Mouse (Mus musculus) embryo, embryonic 11 days (tissue): ENCODE data around the gene Unc5c.

Experiments used
- DNase-seq: peaks from one replicate; pipeline ENCODE4 v3.0.0-alpha.2; 2015

Gene Unc5c

DNA sequence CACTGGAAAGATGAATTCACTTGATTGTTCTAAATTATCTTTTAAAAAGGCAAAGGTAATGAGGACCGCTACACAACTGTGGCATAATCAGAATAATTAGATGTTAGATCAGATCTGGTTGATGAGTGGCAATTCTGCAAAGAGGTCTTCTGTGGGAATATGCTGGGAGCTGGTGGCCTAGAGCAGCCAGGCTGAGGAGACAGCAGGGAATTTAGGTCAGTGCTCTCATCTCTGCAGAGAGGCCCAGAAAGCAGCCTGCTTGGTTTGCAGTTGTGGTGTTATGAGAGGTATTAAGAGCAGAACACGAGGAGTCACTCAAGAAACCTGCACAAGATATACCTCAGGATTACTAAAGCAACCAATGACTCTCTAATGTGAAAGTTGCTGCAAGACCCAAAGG, 133.9 kb downstream of the Unc5c start:
- no peak for DNase-seq

DNA sequence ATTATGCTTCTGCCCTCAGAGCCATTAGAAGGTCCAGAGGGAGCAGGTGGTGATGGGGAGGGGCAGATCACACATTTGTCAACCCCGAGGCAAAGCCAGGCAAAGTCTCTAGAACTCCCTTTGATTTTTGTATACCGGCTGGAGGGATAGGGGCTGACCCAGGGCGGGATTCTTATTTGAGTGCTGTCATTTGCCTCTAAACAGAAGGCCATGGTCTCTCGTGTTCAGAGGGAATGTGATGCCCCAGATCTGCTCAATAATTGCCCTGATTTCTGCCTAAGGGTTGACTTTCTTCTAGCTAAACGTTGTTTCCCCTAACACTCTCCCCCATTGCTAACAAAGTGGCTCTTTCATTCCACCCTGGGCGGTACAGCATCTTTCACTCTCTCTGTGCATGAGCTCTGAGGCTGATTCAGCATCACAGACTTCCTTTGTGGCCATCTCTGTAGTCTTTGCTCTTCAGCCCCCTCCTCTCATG, 136.1 kb downstream of the Unc5c start:
- peak; percentile 54 for DNase-seq

DNA sequence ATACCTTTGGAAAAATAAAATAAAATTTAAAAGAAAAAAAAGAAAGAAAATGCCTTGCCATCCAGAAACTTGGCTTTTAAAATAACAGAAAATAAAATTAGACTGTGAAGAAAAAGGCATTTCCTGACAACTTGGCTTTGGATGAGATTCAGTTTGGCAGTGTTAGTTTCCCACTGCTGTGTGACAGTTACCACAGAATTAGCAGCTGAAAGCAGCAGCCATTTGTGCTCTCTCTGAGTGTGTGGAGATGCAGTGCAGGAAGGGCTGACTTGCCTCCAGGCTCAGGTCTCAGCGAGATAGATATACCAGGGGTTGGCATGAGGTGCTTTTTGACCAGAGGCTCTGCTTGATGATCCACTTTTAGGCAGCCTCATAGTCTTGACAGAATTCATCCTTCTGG, 151.7 kb downstream of the Unc5c start:
- no peak for DNase-seq

DNA sequence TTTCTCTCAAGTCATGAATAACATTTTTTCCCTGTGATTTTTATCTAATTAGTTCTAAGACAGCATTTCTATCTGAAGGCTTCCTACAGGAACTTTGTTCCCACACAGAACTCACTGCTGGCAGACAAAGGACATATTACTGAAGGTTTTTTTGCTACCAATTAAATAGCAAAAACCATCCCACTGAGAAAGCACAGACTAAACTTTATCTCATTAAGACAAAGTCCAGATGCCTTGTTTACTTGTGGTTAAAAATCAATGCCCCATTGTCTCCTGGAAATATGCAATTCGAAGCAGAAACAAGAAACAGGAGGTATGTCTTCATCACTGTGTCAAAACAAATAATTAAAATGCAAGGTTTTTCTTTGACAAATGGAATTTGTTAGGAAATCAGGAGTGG, 153.7 kb downstream of the Unc5c start:
- DNase-seq = no peak

DNA sequence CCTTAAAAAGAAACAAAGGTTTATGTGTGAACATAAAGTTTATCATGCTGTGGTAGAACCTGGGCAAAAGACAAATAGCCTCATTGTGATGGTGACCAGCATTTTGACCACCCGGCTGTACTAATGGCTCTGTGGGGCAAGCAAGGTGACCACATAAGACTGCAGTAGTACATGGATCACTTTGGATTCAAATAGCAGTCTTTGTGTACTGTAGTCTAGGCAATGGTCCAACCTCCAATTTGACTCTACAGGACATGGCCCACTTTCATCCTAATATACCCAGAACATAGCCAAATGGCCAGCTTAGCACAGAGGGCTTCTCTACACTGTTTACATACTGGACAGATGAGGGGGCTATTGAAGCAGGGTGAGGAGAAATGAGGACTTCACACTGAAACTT, 156.5 kb downstream of the Unc5c start:
- DNase-seq = no peak

DNA sequence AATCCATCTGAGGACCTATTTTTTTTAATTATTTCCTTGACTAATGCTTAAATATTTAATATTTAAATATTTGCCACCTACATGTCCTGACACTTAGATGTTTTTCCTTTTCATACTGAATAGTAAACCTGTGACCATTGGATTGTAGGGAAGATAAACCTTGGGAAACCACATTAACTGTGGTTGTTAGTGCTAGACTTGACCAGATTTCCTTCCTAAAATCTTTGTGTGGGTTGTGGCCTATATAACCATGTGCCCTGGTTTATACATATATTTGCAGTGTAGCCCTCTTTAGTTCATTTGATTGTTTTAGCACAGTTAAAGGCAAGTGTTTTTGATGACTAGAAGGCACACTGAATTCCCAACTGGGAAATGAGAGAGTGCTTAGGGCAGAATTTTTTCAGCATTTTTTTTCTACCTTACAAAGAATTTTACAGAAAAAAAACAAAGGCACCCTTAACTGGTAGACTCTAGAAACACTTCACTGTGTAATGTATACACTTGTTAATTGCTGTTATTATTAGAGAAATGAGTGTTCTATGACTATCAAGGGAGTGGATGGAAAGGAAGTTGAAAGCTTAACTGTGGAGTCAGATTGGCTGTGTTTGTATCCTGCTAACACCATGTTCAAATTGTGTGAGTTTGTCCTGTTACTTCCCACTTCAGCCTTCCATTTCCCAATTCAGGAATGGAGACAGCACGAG, 162.1 kb downstream of the Unc5c start:
- DNase-seq = no peak

DNA sequence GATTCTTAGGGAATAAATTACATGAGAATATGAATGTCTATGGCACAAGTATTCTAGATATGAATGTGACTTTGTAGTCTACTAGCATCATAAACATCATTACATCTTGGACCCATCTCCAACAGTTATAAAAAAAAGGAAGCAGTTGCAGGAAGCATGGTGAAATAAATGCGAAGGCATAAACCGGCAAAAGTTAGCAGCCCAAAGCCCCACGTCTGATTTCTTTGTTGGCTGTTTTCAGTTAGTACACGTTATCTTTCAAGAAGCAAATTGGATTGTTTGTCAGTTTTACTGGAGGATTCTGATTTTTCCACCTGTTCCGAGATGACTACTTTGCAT, 162.6 kb downstream of the Unc5c start:
- DNase-seq = no peak

DNA sequence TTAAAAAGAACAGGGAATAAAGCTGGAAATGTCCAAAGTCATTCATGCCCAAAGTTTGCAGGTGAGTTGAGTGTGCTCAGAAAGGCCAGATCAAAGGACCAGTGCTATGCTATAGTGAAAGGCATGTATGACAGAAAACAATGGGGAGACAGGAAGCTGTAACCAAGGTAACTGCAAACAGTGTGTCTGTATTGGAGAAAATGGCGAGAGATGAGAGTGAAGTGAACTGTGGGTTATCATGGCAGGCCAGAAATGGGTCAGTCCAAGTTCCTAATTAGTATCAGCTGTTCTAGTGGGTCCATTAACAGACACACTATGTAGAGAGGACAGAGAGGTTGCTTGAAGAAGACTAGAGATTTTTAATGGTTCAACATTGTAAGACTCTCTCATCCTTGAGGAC, 164.4 kb downstream of the Unc5c start:
- DNase-seq = peak; percentile 13

DNA sequence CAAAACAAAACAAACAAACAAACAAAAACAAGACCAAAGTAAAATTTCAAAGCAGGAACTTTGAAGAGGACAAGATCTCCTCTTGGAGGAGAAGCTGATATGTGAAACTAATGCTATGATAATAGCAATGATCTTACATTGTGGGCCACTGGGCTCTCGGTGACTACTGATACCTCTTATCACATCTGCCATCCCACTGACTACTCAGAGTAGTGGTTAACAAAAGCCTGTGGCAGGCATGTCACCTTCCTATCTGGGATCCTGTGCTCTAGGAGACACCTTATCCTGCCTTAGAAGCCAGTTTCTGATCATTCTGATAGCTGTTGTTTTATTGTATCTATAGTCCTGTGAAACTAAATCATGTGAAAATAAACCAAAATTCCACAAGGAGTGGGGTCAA, 172.9 kb downstream of the Unc5c start:
- DNase-seq = no peak

DNA sequence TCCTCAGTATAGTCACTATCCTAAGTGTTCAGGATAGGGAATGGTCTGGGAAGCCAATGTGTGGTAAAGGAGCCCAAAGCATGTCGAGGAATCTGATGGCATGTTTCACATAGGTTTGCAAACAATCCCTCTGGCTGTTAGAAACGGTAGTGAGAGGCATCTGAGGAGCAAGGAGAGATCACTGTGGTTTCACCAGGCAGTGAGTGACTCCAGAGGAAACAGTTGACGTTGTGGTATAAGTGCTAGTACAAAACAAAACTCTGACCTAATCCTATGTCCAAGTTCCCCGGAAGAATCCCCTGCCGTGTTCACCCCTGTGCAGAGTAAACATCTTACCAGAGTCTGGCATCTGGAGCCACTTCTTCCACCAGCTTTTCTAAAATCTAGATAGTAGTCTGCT, 179.2 kb downstream of the Unc5c start:
- no peak for DNase-seq

DNA sequence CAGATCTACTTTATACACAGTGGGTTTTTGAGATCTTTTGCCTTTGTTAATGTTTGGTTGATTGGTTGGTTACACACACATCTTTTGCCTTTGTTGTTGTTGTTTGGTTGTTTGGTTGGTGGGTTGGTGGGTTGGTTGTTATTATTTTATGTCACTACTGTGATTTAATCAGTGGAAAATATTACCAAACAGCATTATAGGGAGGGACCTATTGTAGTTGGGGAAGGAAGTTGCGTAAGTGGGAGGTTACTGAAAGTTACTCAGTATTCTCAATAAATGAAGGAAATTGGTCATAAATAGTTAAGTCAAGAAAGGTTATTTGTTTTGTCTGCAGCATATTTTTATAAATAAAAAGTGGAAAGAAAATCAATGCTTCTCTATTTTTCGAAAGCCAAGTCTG, 181.6 kb downstream of the Unc5c start:
- DNase-seq = no peak

DNA sequence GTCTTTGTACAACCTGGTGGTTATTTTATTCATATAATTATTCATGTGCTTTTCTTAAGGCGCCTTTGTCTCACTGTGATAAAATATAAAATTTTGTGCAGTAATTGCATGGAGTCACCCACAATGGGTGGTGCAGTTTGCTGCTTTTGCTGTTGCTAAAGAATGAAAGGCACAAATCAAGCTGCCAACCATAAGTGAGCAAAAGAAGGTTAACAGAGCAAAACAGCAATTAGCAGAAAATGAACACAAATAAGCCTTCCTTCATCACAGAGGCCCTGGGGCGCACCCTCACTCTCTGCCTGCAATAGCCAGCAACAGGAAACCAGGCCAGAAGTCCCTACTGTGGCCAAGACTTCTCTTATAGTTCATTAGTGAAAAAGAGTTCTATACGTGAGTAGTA, 185.6 kb downstream of the Unc5c start:
- no peak for DNase-seq

DNA sequence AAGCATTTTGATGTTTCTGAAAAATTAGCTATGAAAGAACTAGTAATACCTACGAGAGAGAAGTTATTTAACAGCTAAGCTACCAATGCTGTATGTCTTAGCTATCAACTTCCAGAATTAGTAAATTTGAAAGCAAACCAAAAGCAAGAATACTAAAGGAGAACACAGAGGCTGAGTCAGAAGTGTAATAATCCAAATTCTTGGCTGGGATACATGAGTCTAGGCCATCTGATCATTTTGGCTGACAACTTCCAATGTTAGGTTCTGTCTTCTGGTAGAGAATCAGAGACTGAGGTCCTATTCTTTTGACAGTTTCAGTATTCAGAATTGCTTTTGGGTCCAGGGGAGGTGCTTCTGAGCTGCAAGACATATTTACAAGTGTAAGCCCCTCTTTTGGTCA, 188.9 kb downstream of the Unc5c start:
- DNase-seq = no peak

DNA sequence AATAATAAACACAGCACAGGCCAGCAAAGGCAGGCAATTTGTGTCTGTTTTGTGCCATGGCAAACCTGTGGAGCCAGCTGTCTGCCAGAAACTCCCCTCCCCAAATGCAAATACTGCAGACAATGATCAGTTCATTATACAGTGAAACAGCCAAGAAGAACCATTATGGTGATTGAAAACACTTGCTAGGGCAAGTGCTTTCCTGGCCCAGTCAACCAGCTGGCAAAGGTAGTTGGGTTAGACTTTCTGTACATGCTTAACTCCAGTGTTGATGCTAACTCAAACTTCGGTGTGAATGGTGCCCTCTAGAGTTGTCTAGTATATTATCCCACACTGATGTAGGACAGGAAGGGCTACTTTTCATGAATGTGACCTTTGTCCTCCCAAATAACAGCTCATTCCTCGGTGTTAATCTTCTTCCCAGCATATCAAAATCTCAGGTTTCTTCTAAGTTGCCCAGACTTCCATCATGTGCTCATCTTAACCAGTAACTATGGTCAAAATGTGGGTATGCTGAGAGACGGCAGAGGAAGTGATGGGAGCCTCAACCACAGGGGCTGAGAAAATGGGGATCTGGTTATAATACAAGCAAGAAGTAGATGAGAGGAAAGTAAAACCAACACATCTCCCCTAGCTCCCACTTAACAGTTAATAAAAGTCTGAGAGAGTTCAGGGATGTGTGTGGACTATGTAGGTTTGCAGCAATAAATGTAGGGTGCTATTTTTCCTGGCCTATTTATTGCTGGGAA, 194.2 kb downstream of the Unc5c start:
- peak; percentile 12 for DNase-seq

DNA sequence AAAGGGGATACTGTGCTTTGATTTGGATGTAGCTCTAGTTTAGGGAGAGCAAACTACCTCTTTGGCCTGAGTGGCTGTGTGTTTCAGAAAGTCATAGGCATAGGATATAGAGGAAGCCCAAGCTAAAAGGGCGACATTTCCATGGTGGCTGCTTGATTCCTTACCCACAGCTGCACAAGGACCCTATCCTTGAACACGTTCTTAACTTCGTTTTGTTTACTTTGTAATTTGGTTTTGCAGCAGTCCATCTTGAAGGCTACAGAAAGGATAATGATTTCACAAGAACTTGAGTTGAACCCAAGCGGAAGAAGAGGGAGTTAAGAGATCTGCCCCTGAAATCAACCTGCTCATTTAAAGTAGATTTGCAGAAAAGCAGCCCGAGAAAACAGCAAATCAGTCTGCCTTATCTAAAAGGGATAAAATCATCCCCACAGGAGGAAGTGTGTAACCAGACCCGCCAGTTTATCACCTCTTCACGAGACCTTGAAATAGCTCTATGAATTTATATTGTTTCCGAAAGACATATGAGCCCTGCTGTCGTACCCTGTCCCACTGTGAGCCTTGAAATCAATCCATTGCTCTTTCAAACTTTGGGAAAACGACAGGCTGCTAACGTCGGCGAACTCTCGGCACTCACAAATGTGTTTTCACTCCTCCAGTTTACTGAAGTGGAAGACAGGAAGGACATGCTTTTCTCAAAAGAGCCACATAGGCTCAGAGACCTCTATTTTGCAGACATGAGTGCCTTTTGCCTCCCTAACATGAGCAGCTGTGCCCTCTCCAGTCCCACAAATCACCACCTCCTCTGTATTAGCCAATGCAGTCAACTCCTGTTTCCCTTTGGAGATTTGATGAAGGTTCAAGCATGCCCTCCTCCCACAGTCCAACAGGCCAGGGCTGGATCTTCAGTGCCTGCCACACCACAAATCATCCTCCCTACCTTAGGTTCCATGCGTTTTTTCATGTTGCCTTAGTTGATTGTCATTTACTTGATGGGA, 195.3 kb downstream of the Unc5c start:
- peak; percentile 17 for DNase-seq

DNA sequence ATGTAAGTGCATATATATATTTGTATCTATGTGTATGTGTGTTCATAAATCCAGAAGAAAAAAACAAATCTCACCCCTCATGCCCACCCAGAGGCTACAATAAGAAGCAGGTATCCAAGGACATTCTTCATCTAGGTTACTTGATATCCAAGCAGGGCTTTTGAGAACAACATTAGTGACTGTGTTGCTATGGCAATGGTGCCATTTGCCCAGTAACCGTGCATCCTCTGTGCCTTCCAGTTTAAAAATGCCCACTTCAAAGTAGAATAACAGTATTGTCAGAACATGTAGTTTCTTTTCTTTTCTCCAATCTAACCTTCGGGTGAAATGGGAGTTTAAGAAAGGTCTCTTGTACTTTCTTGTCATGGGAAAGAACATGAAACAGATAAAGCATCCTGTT, 224.1 kb downstream of the Unc5c start:
- DNase-seq = no peak

DNA sequence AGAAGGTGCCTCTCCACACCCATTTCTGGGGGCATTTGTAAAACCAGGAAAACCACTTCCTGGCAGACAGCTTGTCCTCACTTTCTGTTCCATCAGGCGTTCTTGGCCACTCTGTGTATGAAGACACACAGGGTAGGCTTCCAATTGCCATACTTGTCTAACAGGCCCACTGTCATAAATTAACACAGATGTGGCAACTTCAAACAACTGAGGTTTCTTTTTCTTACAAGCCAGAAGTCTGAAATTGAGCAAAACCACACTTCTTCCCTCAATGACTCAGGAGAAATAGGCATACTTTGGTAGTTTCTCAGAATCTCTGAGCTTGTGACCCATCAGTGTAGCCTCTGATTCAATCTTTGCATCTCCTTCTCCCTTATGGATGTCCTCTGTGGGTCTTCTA, 225.7 kb downstream of the Unc5c start:
- DNase-seq = no peak

DNA sequence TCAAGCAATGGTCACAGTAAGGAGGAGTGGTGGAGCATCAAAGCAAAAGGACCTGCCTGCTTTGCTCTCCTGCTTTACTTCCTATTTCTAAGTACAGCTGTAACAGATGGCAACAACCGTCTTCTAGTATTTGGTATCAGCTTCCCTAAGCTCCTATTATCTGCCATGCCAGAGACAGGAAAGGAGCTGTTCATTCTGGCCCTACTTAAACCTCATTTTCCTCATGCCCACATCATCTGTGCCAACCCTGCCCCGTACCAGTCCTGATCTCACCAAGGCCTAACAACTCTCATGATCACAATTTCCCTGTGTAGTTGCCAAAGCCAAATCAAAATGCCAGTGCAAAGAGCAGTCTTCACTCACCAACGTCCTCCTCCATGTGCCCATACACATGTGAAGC, 226.4 kb downstream of the Unc5c start:
- DNase-seq = no peak

DNA sequence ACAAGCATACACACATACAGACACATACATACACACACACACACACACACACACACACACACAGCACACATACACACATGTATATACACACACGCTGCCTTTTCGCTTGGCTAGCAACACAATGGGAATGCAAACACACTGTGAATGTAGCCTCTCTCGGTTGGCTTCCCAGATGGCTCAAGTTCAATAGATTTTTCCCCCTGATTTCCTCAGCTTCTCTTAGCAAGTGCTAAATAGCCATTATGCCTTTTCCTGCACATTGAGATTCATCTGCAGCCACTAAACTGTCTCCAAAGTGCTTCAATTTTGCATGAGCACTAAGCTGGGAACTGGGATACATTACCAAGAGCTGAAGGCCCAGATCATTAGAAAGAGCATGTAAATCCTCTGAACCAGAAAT, 226.8 kb downstream of the Unc5c start:
- DNase-seq = no peak

DNA sequence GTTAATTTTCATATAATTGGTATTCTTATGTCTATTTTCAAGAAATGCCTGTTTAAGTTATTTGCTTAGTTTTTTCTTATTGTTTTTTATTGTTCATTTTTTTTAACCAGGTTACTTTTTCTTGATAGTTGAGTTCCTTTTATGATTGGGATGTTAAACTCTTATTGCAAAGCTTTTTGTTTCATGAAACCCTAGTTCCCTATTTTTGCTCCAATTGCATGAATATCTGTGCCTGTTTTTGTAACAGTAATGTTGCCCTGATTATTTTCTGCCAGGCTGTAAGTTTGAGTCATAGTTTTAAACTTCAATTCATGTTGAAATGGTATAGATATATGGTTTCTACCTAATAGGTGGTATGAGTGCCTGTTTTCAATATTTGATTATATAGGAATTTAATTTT, 234.2 kb downstream of the Unc5c start:
- no peak for DNase-seq

DNA sequence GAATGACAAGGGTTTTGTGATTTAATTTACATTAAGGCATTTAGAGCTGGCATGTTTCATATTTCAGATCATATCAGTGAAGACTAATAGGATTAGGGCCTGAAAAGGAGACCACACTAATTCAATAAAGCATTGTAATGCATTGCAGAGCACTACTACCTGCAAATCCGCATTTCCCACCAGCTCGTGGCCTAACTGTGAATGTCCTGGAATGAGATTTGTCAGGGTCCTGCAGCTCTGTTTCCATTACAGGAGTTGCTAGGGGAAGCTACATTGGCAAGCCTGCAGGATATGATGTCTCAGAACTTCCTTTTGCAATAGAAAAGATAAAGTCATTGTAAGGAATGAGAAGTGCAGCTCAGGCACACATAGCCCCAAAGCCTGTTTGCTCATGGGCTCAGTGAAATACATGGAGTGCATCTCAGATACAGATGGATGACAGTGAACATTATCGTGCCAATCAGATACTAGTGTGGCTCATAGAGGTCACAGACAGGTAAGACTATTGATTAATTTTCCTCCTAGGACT, 236.4 kb downstream of the Unc5c start:
- no peak for DNase-seq

DNA sequence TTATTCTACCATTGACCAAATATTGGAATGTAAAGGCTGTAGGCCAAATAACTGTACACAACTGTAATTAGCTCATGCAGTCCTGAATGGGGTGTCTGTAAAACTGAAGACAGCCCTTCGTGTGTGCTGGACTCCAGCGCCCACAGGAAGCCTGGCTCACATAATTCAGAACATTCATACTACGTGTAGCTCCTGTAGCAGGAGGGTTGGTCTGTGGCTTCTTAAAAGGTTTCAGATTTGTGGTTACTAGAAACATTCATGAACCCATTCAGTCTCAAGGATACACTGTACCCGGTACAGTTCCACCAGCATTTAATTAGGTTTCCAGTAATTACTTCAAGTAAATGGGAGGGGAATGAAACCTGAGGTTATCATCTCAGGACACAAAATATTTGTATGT, 246.6 kb downstream of the Unc5c start:
- no peak for DNase-seq

DNA sequence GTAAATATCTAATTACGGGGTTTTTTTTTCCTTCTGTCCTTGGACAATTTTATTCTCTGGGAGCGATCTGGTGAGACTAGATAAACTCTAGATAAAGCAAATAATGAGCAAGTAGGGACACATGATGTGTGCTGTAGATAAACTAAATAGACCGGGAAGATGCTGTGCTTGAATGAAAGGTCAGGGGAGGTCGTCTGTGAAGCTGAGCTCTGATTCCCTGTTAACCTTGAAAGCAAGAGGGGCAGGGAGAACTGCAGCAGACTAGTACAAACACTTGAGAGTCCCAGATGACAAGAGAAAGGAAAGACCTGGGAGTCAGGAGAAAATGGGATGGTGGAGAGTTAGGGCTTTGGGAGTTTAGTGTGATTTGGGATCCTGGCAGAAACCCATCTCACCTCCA, 251.4 kb downstream of the Unc5c start:
- no peak for DNase-seq
